Mouse (Mus musculus) G1E (cell line): ENCODE results near the gene 2310022B05Rik. TPM values are rescaled to one million over a fixed set of nuclear protein-coding genes. Genes with fewer than 3 reads are reported as not detected.

Experiments used
- ATAC-seq: 2 replicates; pipeline ENCODE4 v1.8.0; 2016; ENCODE audit warnings: mild to moderate bottlenecking; ENCODE audit not compliant: insufficient number of reproducible peaks, poor library complexity, low FRiP score, severe bottlenecking; ENCODE audit errors: extremely low read depth
- DNase-seq: peaks from one replicate; pipeline ENCODE4 v3.0.0; 2012; ENCODE audit warnings: low spot score
- H3K27me3 ChIP-seq: 2 replicates; pipeline ENCODE4 v1.6.1; 2012; ENCODE audit warnings: mild to moderate bottlenecking, low read length, inconsistent platforms; ENCODE audit not compliant: insufficient read depth
- H3K36me3 ChIP-seq: replicated peaks from 2 replicates; pipeline ENCODE3; 2012; ENCODE audit warnings: mild to moderate bottlenecking, inconsistent platforms
- H3K4me1 ChIP-seq: 2 replicates; pipeline ENCODE4 v1.6.1; 2012; ENCODE audit warnings: low read depth, low read length, inconsistent platforms, mixed read lengths; ENCODE audit not compliant: insufficient read depth
- H3K4me3 ChIP-seq: 2 replicates; pipeline ENCODE4 v1.5.1; 2012; ENCODE audit warnings: low read depth, mild to moderate bottlenecking, inconsistent platforms, low read length, moderate library complexity, mixed read lengths
- H3K9me3 ChIP-seq: replicated peaks from 2 replicates; pipeline ENCODE4 v1.6.1; 2012; ENCODE audit warnings: inconsistent platforms
- CTCF ChIP-seq: IDR thresholded peaks from 2 replicates; pipeline ENCODE4 v1.5.1; 2012; ENCODE audit warnings: low read depth, low read length, inconsistent platforms, mixed read lengths
- GATA1 ChIP-seq: IDR thresholded peaks from 2 replicates; pipeline ENCODE4 v1.6.1; 2012; ENCODE audit warnings: borderline replicate concordance, low read length, inconsistent platforms, mixed read lengths
- GATA2 ChIP-seq: IDR thresholded peaks from 2 replicates; pipeline ENCODE4 v1.6.1; 2012; ENCODE audit warnings: low read depth, low read length, inconsistent platforms, borderline replicate concordance
- POLR2AphosphoS5 ChIP-seq: IDR thresholded peaks from 2 replicates; pipeline ENCODE4 v1.6.1; 2012; ENCODE audit warnings: low read depth, low read length, inconsistent platforms; ENCODE audit not compliant: insufficient replicate concordance
- TAL1 ChIP-seq: conservative IDR thresholded peaks from 2 replicates; pipeline ENCODE4 v1.6.1; 2012; ENCODE audit warnings: low read depth, low read length, inconsistent platforms, mixed read lengths
- polyA plus RNA-seq: library from polyadenylated mRNA; stranded (reverse); fragments of >175 nt; gene quantifications from 2 replicates; pipeline ENCODE4 v1.2.3, GENCODE M21; 2012
- total RNA-seq, 2 experiments: library from RNA; stranded (forward) in 1 of 2; stranded (reverse) in 1 of 2; fragments of 200-1000 nt in 1 of 2; fragments of >200 nt in 1 of 2; fragmentation: Nextera tagmentation in 1 of 2; gene quantifications; 2 replicates each; pipeline ENCODE4 v1.2.3; 2014 to 2017

Gene 2310022B05Rik
- total and polyA plus RNA-seq, 3 experiments: 5.8 to 26.9 (median 16.8) TPM

GRCm38 (mm10) chr8:124668798-124669197 lies 5.6 kb upstream of the 2310022B05Rik start:
- Histone ChIP-seq H3K27me3 (peaks cover 14% of the 10 kb centered on the region; the same call in 1 of the 2 replicates), H3K4me1 (peaks cover under 1% of the 10 kb centered on the region; the same call in 1 of the 2 replicates), H3K36me3 (peaks cover 34% of the 10 kb centered on the region), H3K9me3 (no peaks in the 10 kb centered on the region), H3K4me3 (no peak overlapping the region)
- DNase-seq (no peak), ATAC-seq (no peak)
- TF ChIP-seq POLR2AphosphoS5: no peak
- TF ChIP-seq TAL1: no peak
- TF ChIP-seq GATA1: no peak
- no peak for TF ChIP-seq CTCF

- Histone ChIP-seq H3K27me3 (peaks cover 14% of the 10 kb centered on the region; the same call in 1 of the 2 replicates), H3K9me3 (no peaks in the 10 kb centered on the region), H3K36me3 (peaks cover 19% of the 10 kb centered on the region), H3K4me1 (peaks cover 33% of the 10 kb centered on the region), H3K4me3 (no peak overlapping the region)
- no peak for DNase-seq
- TF ChIP-seq TAL1 (no peak), CTCF (no peak), GATA2 (no peak), GATA1 (no peak), POLR2AphosphoS5 (no peak)
- ATAC-seq: no peak
Measured at GRCm38 (mm10) chr8:124664414-124664813, 1.2 kb upstream of the 2310022B05Rik start.

- DNase-seq (no peak), ATAC-seq (no peak)
- Histone ChIP-seq H3K4me3 (peak overlapping the region; percentile 84; the same call in 1 of the 2 replicates), H3K4me1 (peaks cover 35% of the 10 kb centered on the region), H3K9me3 (no peaks in the 10 kb centered on the region), H3K27me3 (peaks cover 14% of the 10 kb centered on the region; the same call in 1 of the 2 replicates), H3K36me3 (peaks cover 23% of the 10 kb centered on the region)
- TF ChIP-seq CTCF: no peak
- TF ChIP-seq GATA1: no peak
- TF ChIP-seq GATA2: no peak
- TF ChIP-seq POLR2AphosphoS5: no peak
- TF ChIP-seq TAL1: no peak
Measured at GRCm38 (mm10) chr8:124663874-124664230, 683 bp upstream of the 2310022B05Rik start.

- 0 out of 2 replicates have a peak, but pooled peaks have one; percentile 15 for ATAC-seq
- peaks cover 13% of the 10 kb centered on the region; the same call in 1 of the 2 replicates for H3K27me3 ChIP-seq
- peak; percentile 18 for DNase-seq
- peaks cover 29% of the 10 kb centered on the region for H3K36me3 ChIP-seq
- H3K4me3 ChIP-seq: peak overlapping the region; percentile 84
- peaks cover 39% of the 10 kb centered on the region for H3K4me1 ChIP-seq
- no peaks in the 10 kb centered on the region for H3K9me3 ChIP-seq
- no peak for TF ChIP-seq CTCF
- no peak for TF ChIP-seq TAL1
- TF ChIP-seq GATA1: no peak
- no peak for TF ChIP-seq POLR2AphosphoS5
- no peak for TF ChIP-seq GATA2
Measured at GRCm38 (mm10) chr8:124662446-124663111, 590 bp downstream of the 2310022B05Rik start.

- no peak for ATAC-seq
- Histone ChIP-seq H3K27me3 (peaks cover 6% of the 10 kb centered on the region; the same call in 1 of the 2 replicates), H3K9me3 (no peaks in the 10 kb centered on the region), H3K4me3 (peak overlapping the region; percentile 84; the same call in 1 of the 2 replicates), H3K36me3 (peaks cover 32% of the 10 kb centered on the region), H3K4me1 (peaks cover 39% of the 10 kb centered on the region)
- DNase-seq: no peak
- TF ChIP-seq POLR2AphosphoS5 (no peak), TAL1 (no peak), GATA1 (no peak), CTCF (no peak), GATA2 (no peak)
Measured at GRCm38 (mm10) chr8:124661781-124662180, 1.4 kb downstream of the 2310022B05Rik start.

- TF ChIP-seq TAL1 (no peak), CTCF (no peak), GATA1 (no peak), POLR2AphosphoS5 (no peak), GATA2 (no peak)
- H3K4me1 ChIP-seq: peaks cover 35% of the 10 kb centered on the region
- no peak overlapping the region; the same call in 1 of the 2 replicates for H3K4me3 ChIP-seq
- DNase-seq: peak; percentile 52
- H3K36me3 ChIP-seq: peaks cover 58% of the 10 kb centered on the region
- H3K9me3 ChIP-seq: no peaks in the 10 kb centered on the region
- ATAC-seq: no peak
- H3K27me3 ChIP-seq: no peaks in the 10 kb centered on the region; the same call in 1 of the 2 replicates
Measured at GRCm38 (mm10) chr8:124658415-124658814, 4.8 kb downstream of the 2310022B05Rik start.

GRCm38 (mm10) chr8:124657961-124658360 lies 5.2 kb downstream of the 2310022B05Rik start:
- no peak for ATAC-seq
- H3K36me3 ChIP-seq: peaks cover 63% of the 10 kb centered on the region
- TF ChIP-seq CTCF (no peak), GATA2 (no peak), POLR2AphosphoS5 (no peak), GATA1 (no peak), TAL1 (no peak)
- H3K9me3 ChIP-seq: no peaks in the 10 kb centered on the region
- no peak for DNase-seq
- no peak overlapping the region for H3K4me3 ChIP-seq
- peaks cover 34% of the 10 kb centered on the region for H3K4me1 ChIP-seq
- no peaks in the 10 kb centered on the region for H3K27me3 ChIP-seq
